19 mouse cellular contexts compared by ENCODE assay signal in the genomic region with DNA sequence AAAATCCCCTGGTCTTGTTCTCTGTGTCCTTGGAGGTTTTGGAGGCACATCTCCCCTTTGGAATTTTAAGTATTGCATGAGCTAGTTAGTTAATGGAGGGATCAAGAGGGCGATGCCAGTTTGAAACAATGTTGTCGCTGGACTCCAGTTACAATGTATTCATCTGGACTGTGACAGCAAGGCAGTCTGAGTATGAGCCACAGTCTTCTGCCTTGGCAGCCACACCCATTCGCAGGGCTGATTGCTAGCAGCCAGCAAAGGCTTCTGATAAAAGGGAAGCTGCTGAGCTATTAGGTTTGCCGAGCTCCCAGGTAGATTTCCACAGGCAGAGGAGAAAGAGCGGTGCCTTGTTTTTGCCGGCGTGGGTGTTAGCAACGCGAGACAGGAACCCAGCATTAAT.
A peak's percentile ranks its signal among the peaks of the same experiment; 100 is the strongest.
DNase-seq lines count a peak whose midpoint lies in the region; ATAC-seq and TF ChIP-seq lines count a peak whose summit lies in the region.
"Had no signal": no experiment of that assay in that cellular context is flagged by ENCODE, and none has a peak within 500 bp of the region (broad histone marks: within the 10 kb centered on the region; RNA-seq: fewer than 3 reads in every experiment).

No protein-coding gene starts in this region.

- no peaks in the 10 kb centered on the region for H3K9me3 ChIP-seq in heart, embryonic 12.5 days (replicated peaks)
- no peaks in the 10 kb centered on the region for H3K9me3 ChIP-seq in intestine, postnatal 0 days (ENCODE audit: control insufficient read depth)
- H3K9me3 ChIP-seq: embryonic facial prominence, embryonic 15.5 days; hindbrain, embryonic 12.5 days; limb, embryonic 15.5 days; midbrain, embryonic 13.5 days had no signal

- H3K36me3 ChIP-seq in heart, embryonic 12.5 days: no peaks in the 10 kb centered on the region
- H3K36me3 ChIP-seq in intestine, postnatal 0 days (ENCODE audit: control insufficient read depth, insufficient read depth): no peaks in the 10 kb centered on the region
- H3K36me3 ChIP-seq: embryonic facial prominence, embryonic 15.5 days; hindbrain, embryonic 12.5 days; limb, embryonic 15.5 days; midbrain, embryonic 13.5 days had no signal

- peak overlapping the region; percentile 39; the same call in 1 of the 2 replicates for H3K9ac ChIP-seq in heart, embryonic 12.5 days
- H3K9ac ChIP-seq in intestine, postnatal 0 days (ENCODE audit: low read depth, low read length): 0 out of 2 replicates have a peak overlapping the region, but pooled peaks have one; percentile 22
- H3K9ac ChIP-seq: embryonic facial prominence, embryonic 15.5 days; hindbrain, embryonic 12.5 days; limb, embryonic 15.5 days; liver, embryonic 14.5 days; lung, embryonic 14.5 days; midbrain, embryonic 13.5 days had no signal

- H3K4me2 ChIP-seq in heart, embryonic 12.5 days: peak overlapping the region; percentile 27
- peak overlapping the region; percentile 45 for H3K4me2 ChIP-seq in intestine, postnatal 0 days (replicated peaks; ENCODE audit: low read depth)
- H3K4me2 ChIP-seq: embryonic facial prominence, embryonic 15.5 days; hindbrain, embryonic 12.5 days; limb, embryonic 15.5 days; lung, embryonic 14.5 days; midbrain, embryonic 13.5 days had no signal

- TF ChIP-seq CTCF in intestine, postnatal 0 days (IDR thresholded peaks at IDR 0.05; ENCODE audit: low read depth): no peak

- DNase-seq in heart, postnatal 4 days: no peak
- DNase-seq in 3T3-L1 (ENCODE audit: low read depth, low spot score) (peak; percentile 63), MEL-GATA-1-ER (ENCODE audit: extremely low read depth, low read depth) (peak; percentile 53)
- DNase-seq in thymus, postnatal 14 days: no peak
- DNase-seq in frontal cortex, adult 2 months (ENCODE audit: extremely low spot score in 1 of 2, low spot score in 1 of 2): no peak
- DNase-seq: adrenal gland, postnatal 25 days; cerebellum, adult 9-11 months; gastrocnemius, postnatal 10 days; kidney, adult 8-10 months; kidney, postnatal 10 days; left cerebral cortex, postnatal 4 days; lung, embryonic 14.5 days had no signal

- no peak overlapping the region for H3K4me3 ChIP-seq in heart, embryonic 12.5 days
- H3K4me3 ChIP-seq in intestine, postnatal 0 days (ENCODE audit: low read depth, low read length): no peak overlapping the region
- H3K4me3 ChIP-seq: embryonic facial prominence, embryonic 15.5 days; hindbrain, embryonic 12.5 days; limb, embryonic 15.5 days; midbrain, embryonic 13.5 days had no signal

- ATAC-seq in heart, embryonic 12.5 days (ENCODE audit: insufficient number of reproducible peaks, low FRiP score): no peak
- ATAC-seq in intestine, postnatal 0 days: no peak; the same call in 1 of the 2 replicates
- ATAC-seq: midbrain, embryonic 13.5 days had no signal

- no peak overlapping the region for H3K27ac ChIP-seq in heart, embryonic 12.5 days (ENCODE audit: poor library complexity, severe bottlenecking)
- H3K27ac ChIP-seq in intestine, postnatal 0 days (ENCODE audit: low read depth, low read length): no peak overlapping the region; the same call in 1 of the 2 replicates
- H3K27ac ChIP-seq: embryonic facial prominence, embryonic 15.5 days; hindbrain, embryonic 12.5 days; limb, embryonic 15.5 days; liver, embryonic 14.5 days; midbrain, embryonic 13.5 days had no signal

- H3K4me1 ChIP-seq in heart, embryonic 12.5 days (replicated peaks): peaks cover 31% of the 10 kb centered on the region
- no peaks in the 10 kb centered on the region for H3K4me1 ChIP-seq in intestine, postnatal 0 days (replicated peaks; ENCODE audit: control insufficient read depth, insufficient read depth, low read length)

- H3K27me3 ChIP-seq in heart, embryonic 12.5 days (replicated peaks): peaks cover 24% of the 10 kb centered on the region
- H3K27me3 ChIP-seq in intestine, postnatal 0 days (replicated peaks; ENCODE audit: control insufficient read depth, insufficient read depth, low read length): no peaks in the 10 kb centered on the region
- H3K27me3 ChIP-seq: embryonic facial prominence, embryonic 15.5 days had no signal

- WGBS in heart, embryonic 12.5 days: 40% methylated on average over 9 of the region's 9 CpGs
- WGBS in intestine, postnatal 0 days: 42% methylated on average over 9 of the region's 9 CpGs

Comparison
In these comparisons a context has a peak if more than half of its experiments do, and no peak if none do; other contexts are left out.
1. DNase-seq: peak in 3T3-L1 (single experiment) and MEL-GATA-1-ER (single experiment); none in heart, postnatal 4 days (single experiment), thymus, postnatal 14 days (single experiment) and frontal cortex, adult 2 months (0 of 2).